Mouse (Mus musculus) forebrain, embryonic 12.5 days (tissue): ENCODE data around the gene Vmn1r74. TPM values are rescaled to one million over a fixed set of nuclear protein-coding genes. Genes with fewer than 3 reads are reported as not detected.
"Not testable (repeated sequence)": the region's sequence is repeated elsewhere in the genome, so short reads cannot be mapped to it uniquely, and the experiment has no call there.

ENCODE experiments used
- ATAC-seq: fragments of 200-750 bp; cut with Nextera tagmentation; 2 replicates; pipeline ENCODE4 v1.8.0; 2017; ENCODE audit warnings: moderate TSS enrichment; ENCODE audit not compliant: low FRiP score
- H3K27ac ChIP-seq: fragments of 300-500 bp; sonication (generic); 2 replicates; pipeline ENCODE4 v1.5.1; 2016; ENCODE audit warnings: mild to moderate bottlenecking
- H3K27me3 ChIP-seq: fragments of 300-500 bp; sonication (generic); 2 replicates; pipeline ENCODE4 v1.6.1; 2016; ENCODE audit warnings: mild to moderate bottlenecking
- H3K36me3 ChIP-seq: fragments of 300-500 bp; sonication (generic); replicated peaks from 2 replicates; pipeline ENCODE4 v1.6.1; 2016; ENCODE audit warnings: mild to moderate bottlenecking
- H3K4me1 ChIP-seq: fragments of 300-500 bp; sonication (generic); 2 replicates; pipeline ENCODE4 v1.6.1; 2016
- H3K4me2 ChIP-seq: fragments of 300-500 bp; sonication (generic); 2 replicates; pipeline ENCODE4 v1.6.1; 2016; ENCODE audit warnings: mild to moderate bottlenecking, moderate library complexity
- H3K4me3 ChIP-seq: fragments of 300-500 bp; sonication (generic); replicated peaks from 2 replicates; pipeline ENCODE4 v1.5.1; 2016; ENCODE audit warnings: mild to moderate bottlenecking
- H3K9ac ChIP-seq: fragments of 300-500 bp; sonication (generic); 2 replicates; pipeline ENCODE4 v1.6.1; 2016; ENCODE audit warnings: mild to moderate bottlenecking
- H3K9me3 ChIP-seq: fragments of 300-500 bp; sonication (generic); 2 replicates; pipeline ENCODE4 v1.6.1; 2016
- WGBS: fragments of 180-500 bp; shearing (Covaris S2); methylation state at CpG from one replicate; pipeline ENCODE4 v1.1.7; 2016; 5-methylcytosine and 5-hydroxymethylcytosine counted together
- polyA plus RNA-seq: library from polyadenylated mRNA; unstranded; fragments of >200 nt; fragmentation: Nextera tagmentation; extraction: Ambion mirVana; gene quantifications from 2 replicates; pipeline ENCODE4 v1.2.1, GENCODE M21; 2016

The Vmn1r74 gene
- polyA plus RNA-seq: not detected in 2 replicates

GRCm38 (mm10) chr7:11833680-11834079 lies at the start of gene Vmn1r74:
Gene Vmn1r74, plus strand, starts transcription at chr7:11833980.
- no peaks in the 10 kb centered on the region for H3K36me3 ChIP-seq
- H3K4me2 ChIP-seq: no peak within 1 kb of the TSS
- H3K9me3 ChIP-seq: peaks cover 22% of the 10 kb centered on the region
- H3K4me1 ChIP-seq: no peaks in the 10 kb centered on the region
- no peak within 1 kb of the TSS for H3K27ac ChIP-seq
- ATAC-seq: no peak
- WGBS: 82% methylated on average over 2 of the region's 2 CpGs
- no peak within 1 kb of the TSS for H3K4me3 ChIP-seq
- no peak within 1 kb of the TSS for H3K9ac ChIP-seq
- H3K27me3 ChIP-seq: no peaks in the 10 kb centered on the region

- H3K36me3 ChIP-seq: no peaks in the 10 kb centered on the region
- H3K27me3 ChIP-seq: no peaks in the 10 kb centered on the region
- H3K4me3 ChIP-seq: no peak overlapping the region
- H3K9me3 ChIP-seq: peaks cover 26% of the 10 kb centered on the region
- no peak overlapping the region for H3K9ac ChIP-seq
- H3K27ac ChIP-seq: no peak overlapping the region
- no peaks in the 10 kb centered on the region for H3K4me1 ChIP-seq
- no peak overlapping the region for H3K4me2 ChIP-seq
- ATAC-seq: no peak
Measured at GRCm38 (mm10) chr7:11813751-11814150, 20.0 kb upstream of the Vmn1r74 start.

- Histone ChIP-seq H3K4me3 (no peak overlapping the region), H3K4me2 (no peak overlapping the region), H3K27ac (no peak overlapping the region), H3K9ac (no peak overlapping the region), H3K27me3 (no peaks in the 10 kb centered on the region), H3K36me3 (no peaks in the 10 kb centered on the region), H3K9me3 (peaks cover 57% of the 10 kb centered on the region), H3K4me1 (no peaks in the 10 kb centered on the region)
- ATAC-seq: no peak
- WGBS: 79% methylated on average over 1 of the region's 1 CpGs
Measured at GRCm38 (mm10) chr7:11822166-11822565, 11.6 kb upstream of the Vmn1r74 start.

GRCm38 (mm10) chr7:11823246-11823645 lies 10.5 kb upstream of the Vmn1r74 start:
- WGBS: 91% methylated on average over 9 of the region's 9 CpGs
- H3K4me2 ChIP-seq, H3K27ac ChIP-seq, H3K4me3 ChIP-seq, H3K27me3 ChIP-seq, H3K36me3 ChIP-seq, H3K4me1 ChIP-seq, ATAC-seq, H3K9ac ChIP-seq: not testable (repeated sequence)
- peaks cover 57% of the 10 kb centered on the region for H3K9me3 ChIP-seq

- Histone ChIP-seq H3K4me1 (no peaks in the 10 kb centered on the region), H3K4me3 (no peak within 1 kb of the TSS), H3K4me2 (no peak within 1 kb of the TSS), H3K27ac (no peak within 1 kb of the TSS), H3K36me3 (no peaks in the 10 kb centered on the region), H3K27me3 (no peaks in the 10 kb centered on the region), H3K9ac (no peak within 1 kb of the TSS), H3K9me3 (peaks cover 10% of the 10 kb centered on the region)
- ATAC-seq: no peak
Measured at GRCm38 (mm10) chr7:11874330-11874729, 40.5 kb downstream of the Vmn1r74 start, which contains the start of gene Vmn1r75. Gene Vmn1r75, plus strand, starts transcription at chr7:11874630.

Other genes starting within 250 kb of the Vmn1r74 start
- not detected in 2 replicates for gene Zscan4-ps3, start 224.7 kb upstream of the Vmn1r74 start, polyA plus RNA-seq
- not detected in 2 replicates for gene Vmn1r72, start 153.8 kb upstream of the Vmn1r74 start, polyA plus RNA-seq
- gene Vmn1r73, start 103.7 kb upstream of the Vmn1r74 start, polyA plus RNA-seq: not detected in 2 replicates
- not detected in 2 replicates for gene Vmn1r75, start 40.6 kb downstream of the Vmn1r74 start, polyA plus RNA-seq
- gene Vmn1r76, start 104.2 kb downstream of the Vmn1r74 start, polyA plus RNA-seq: not detected in 2 replicates
- gene Vmn1r77, start 202.8 kb downstream of the Vmn1r74 start, polyA plus RNA-seq: not detected in 2 replicates